Mouse (Mus musculus) thymus, postnatal 4 days (tissue): ENCODE data around the gene Arid4a.
"Not testable (repeated sequence)": the region's sequence is repeated elsewhere in the genome, so short reads cannot be mapped to it uniquely, and the experiment has no call there.

Source experiments
- DNase-seq: peaks from one replicate; pipeline ENCODE4 v3.0.0; 2021

Arid4a gene

GRCm38 (mm10) chr12:71059741-71060140 lies 44.0 kb downstream of the Arid4a start:
- DNase-seq, result no peak

GRCm38 (mm10) chr12:71069846-71070245 lies 54.1 kb downstream of the Arid4a start:
- no peak for DNase-seq

GRCm38 (mm10) chr12:71072048-71072447 lies 56.3 kb downstream of the Arid4a start:
- no peak for DNase-seq

GRCm38 (mm10) chr12:71073113-71073730 lies 57.4 kb downstream of the Arid4a start:
- peak; percentile 57 for DNase-seq

- no peak for DNase-seq
These were observed 70.5 kb downstream of the Arid4a start for GRCm38 (mm10) chr12:71086331-71086730.

GRCm38 (mm10) chr12:71104275-71104674 lies 88.5 kb downstream of the Arid4a start:
- not testable (repeated sequence) for DNase-seq

GRCm38 (mm10) chr12:71107216-71107771 lies 91.5 kb downstream of the Arid4a start:
- DNase-seq, result no peak

GRCm38 (mm10) chr12:71111331-71111730 lies 95.5 kb downstream of the Arid4a start, which contains the start of gene Tomm20l:
TSS of gene Tomm20l (plus strand) at chr12:71111428.
- peak; percentile 49 for DNase-seq

GRCm38 (mm10) chr12:71113074-71113473 lies 97.3 kb downstream of the Arid4a start:
- no peak for DNase-seq

- peak; percentile 69 for DNase-seq
These were observed 98.0 kb downstream of the Arid4a start for GRCm38 (mm10) chr12:71113675-71114288.

GRCm38 (mm10) chr12:71116411-71116810 lies 100.6 kb downstream of the Arid4a start:
- no peak for DNase-seq

GRCm38 (mm10) chr12:71122731-71123130 lies 106.9 kb downstream of the Arid4a start:
- no peak for DNase-seq

- DNase-seq, result no peak
These were observed 107.5 kb downstream of the Arid4a start for GRCm38 (mm10) chr12:71123286-71123685.

- DNase-seq, result no peak
These were observed 119.8 kb downstream of the Arid4a start for GRCm38 (mm10) chr12:71135581-71135980.

- peak; percentile 81 for DNase-seq
These were observed 120.6 kb downstream of the Arid4a start, which contains the start of the genes Timm9 and 2700049A03Rik for GRCm38 (mm10) chr12:71136130-71136973. TSS of gene Timm9 (minus strand) at chr12:71136684. TSS of gene 2700049A03Rik (plus strand) at chr12:71136848.

- DNase-seq, result peak; percentile 92
These were observed 121.2 kb downstream of the Arid4a start for GRCm38 (mm10) chr12:71136974-71137491.

GRCm38 (mm10) chr12:71137686-71138085 lies 121.9 kb downstream of the Arid4a start:
- peak; percentile 15 for DNase-seq

GRCm38 (mm10) chr12:71139258-71139828 lies 123.6 kb downstream of the Arid4a start:
- peak; percentile 14 for DNase-seq

- peak; percentile 27 for DNase-seq
These were observed 125.4 kb downstream of the Arid4a start for GRCm38 (mm10) chr12:71141189-71141588.

- DNase-seq, result peak; percentile 72
These were observed 131.9 kb downstream of the Arid4a start for GRCm38 (mm10) chr12:71147641-71148040.
